Mouse (Mus musculus) cortical plate, adult 2 months (tissue): ENCODE measurements around the gene Caln1.

ENCODE experiments used
- CTCF ChIP-seq: fragments of 200-500 bp; IDR thresholded peaks from 2 replicates; pipeline ENCODE4 v1.5.1; 2011; ENCODE audit warnings: mild to moderate bottlenecking, control low read depth, low read length; ENCODE audit not compliant: insufficient read depth; ENCODE audit errors: extremely low read depth
- POLR2A ChIP-seq: fragments of 200-500 bp; IDR thresholded peaks from 2 replicates; pipeline ENCODE4 v1.6.1; 2011; ENCODE audit warnings: mild to moderate bottlenecking, low read length, control low read depth; ENCODE audit not compliant: insufficient read depth; ENCODE audit errors: extremely low read depth

- no peak for TF ChIP-seq POLR2A
- TF ChIP-seq CTCF = no peak
Measured at GRCm38 (mm10) chr5:130871086-130871485, 501.8 kb downstream of the Caln1 start.
